Mouse (Mus musculus): ENCODE measurements around the gene Pyurf. TPM values are rescaled to one million over a fixed set of nuclear protein-coding genes. Genes with fewer than 3 reads are reported as not detected.

Gene Pyurf
- total RNA-seq (2023), result 1 to 10 TPM; 5.0 to 5.9 TPM

DNA sequence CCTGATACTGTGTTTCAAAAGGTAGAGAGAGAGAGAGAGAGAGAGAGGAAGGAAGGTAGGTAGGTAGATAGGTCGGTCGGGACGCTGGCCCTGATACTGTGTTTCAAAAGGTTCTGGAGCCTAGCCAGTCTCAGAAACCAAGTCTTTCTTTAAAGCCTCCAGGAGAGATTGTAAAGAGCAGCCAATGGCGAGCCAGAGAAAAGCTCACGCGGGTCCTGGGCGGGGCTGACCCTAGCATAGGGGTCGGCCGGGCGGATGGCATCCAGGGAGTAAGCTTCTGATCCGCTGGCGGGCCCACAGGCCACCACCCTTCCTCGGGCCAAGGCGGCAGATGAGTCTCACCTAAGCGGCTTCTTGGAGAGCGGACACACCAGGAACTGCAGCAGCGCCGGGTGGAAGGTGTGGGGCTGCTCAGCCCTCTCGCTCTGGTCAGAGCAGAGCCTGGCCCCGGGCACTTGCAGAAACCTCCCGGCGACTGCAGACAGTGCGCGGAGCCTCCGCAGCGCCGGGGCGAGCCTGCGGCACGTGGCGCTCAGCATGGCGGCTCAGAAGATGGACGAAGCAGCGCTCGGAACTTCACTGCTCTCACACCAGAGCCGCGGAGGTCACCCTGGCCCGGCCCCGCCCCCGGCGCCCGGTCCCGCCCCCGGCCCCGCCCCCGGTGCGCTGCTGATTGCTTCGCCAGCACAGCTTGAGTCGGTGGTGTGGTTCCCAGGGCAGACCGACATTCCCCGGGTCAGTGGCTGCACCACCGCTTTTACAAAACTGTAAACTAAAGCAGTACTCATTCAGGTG lies at the start of gene Pyurf:
Pyurf (minus strand) TSS at position 612 of the 795 bp plus-strand sequence.

GRCm38 (mm10) chr6:57702376-57702742 lies 10.5 kb upstream of the Pyurf start, which contains the start of gene Lancl2:
Gene Lancl2, plus strand, starts transcription at chr6:57702540.

Other genes starting within 250 kb of the Pyurf start
- 10 to 100 TPM in 1 of 2 experiments, 1 to 10 TPM in 1; 8.0 to 11.8 TPM for gene Ppm1k, start 156.6 kb downstream of the Pyurf start, total RNA-seq (2023)
- 10 to 100 TPM; 28.7 to 28.8 TPM for gene Herc6, start 111.1 kb downstream of the Pyurf start, total RNA-seq (2023)
- 10 to 100 TPM; 11.4 to 13.4 TPM for gene Lancl2, start 10.5 kb upstream of the Pyurf start, total RNA-seq (2023)
- gene Vopp1, start 133.1 kb upstream of the Pyurf start, total RNA-seq (2023), result 10 to 100 TPM; 61.7 to 70.4 TPM
- gene Vmn1r21, start 158.3 kb upstream of the Pyurf start, total RNA-seq (2023), result not detected
- not detected for gene Vmn1r22, start 215.9 kb upstream of the Pyurf start, total RNA-seq (2023)
- not detected for gene Vmn1r23, start 234.8 kb upstream of the Pyurf start, total RNA-seq (2023)